ENCODE assay signal across 29 mouse cellular contexts in the genomic region with DNA sequence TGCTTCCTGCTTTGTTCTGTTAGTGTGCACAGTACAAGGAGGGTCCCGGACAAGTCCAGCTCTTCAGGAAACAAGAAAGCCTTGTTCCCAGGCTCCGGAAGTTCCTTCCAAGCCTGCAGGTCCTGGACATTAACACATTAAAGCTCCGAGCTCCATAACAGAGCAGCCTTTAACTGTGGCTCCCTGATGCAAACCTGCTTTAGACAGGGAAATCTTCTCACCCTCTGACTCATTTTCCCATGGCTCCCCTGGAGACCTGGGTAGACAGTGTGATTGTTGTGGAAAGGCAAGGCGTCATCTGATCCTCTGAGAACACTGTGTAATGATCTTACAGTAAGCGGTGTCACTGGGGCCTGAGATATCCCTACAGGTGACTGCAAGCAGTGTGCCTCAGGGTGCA. TPM values are rescaled to one million over a fixed set of nuclear protein-coding genes. Genes with fewer than 3 reads are reported as not detected.
DNase-seq lines count a peak whose midpoint lies in the region; ATAC-seq and TF ChIP-seq lines count a peak whose summit lies in the region.
"Had no signal": no experiment of that assay in that cellular context is flagged by ENCODE, and none has a peak within 500 bp of the region (broad histone marks: within the 10 kb centered on the region; RNA-seq: fewer than 3 reads in every experiment).

No protein-coding gene starts in this region.

- H3K9ac ChIP-seq in lung, embryonic 16.5 days (ENCODE audit: low read length): no peak overlapping the region
- H3K9ac ChIP-seq: hindbrain, embryonic 12.5 days; kidney, embryonic 15.5 days; limb, embryonic 13.5 days; liver, embryonic 12.5 days; neural tube, embryonic 12.5 days had no signal

- no peak overlapping the region for H3K4me2 ChIP-seq in lung, embryonic 16.5 days (ENCODE audit: low read depth, low read length)
- H3K4me2 ChIP-seq: hindbrain, embryonic 12.5 days; kidney, embryonic 15.5 days; limb, embryonic 13.5 days; liver, embryonic 12.5 days; neural tube, embryonic 12.5 days had no signal

- TF ChIP-seq CTCF in Patski (IDR thresholded peaks at IDR 0.05): no peak

- POLR2A ChIA-PET in Patski (lab: Charles Lee): no interaction called here

- intact Hi-C loops in heart, postnatal 25 days (cut with DNase I): no loop called here

- in situ Hi-C loops in Patski (cut with MboI; ENCODE audit: low pct_unique_long_range_greater_than_20kb): no loop called here

- no peaks in the 10 kb centered on the region for H3K9me3 ChIP-seq in lung, embryonic 16.5 days (ENCODE audit: control insufficient read depth, low read length)
- H3K9me3 ChIP-seq: G1E; heart, embryonic 10.5 days; hindbrain, embryonic 12.5 days; kidney, embryonic 15.5 days; limb, embryonic 13.5 days; liver, embryonic 12.5 days; neural tube, embryonic 12.5 days had no signal

- CTCF ChIA-PET in Patski (lab: Charles Lee): interaction anchor here (1.1 to 1.8 kb wide), 3 partner anchors 18 to 77 kb away, joined by 3 to 4 read pairs (median 4); no protein-coding TSS in a partner anchor

- no peak overlapping the region for H3K4me3 ChIP-seq in lung, embryonic 16.5 days (ENCODE audit: low read length)
- H3K4me3 ChIP-seq: heart, embryonic 10.5 days; hindbrain, embryonic 12.5 days; kidney, embryonic 15.5 days; limb, embryonic 13.5 days; liver, embryonic 12.5 days; neural tube, embryonic 12.5 days had no signal

- peak; percentile 87 for DNase-seq in heart, adult 11 months
- no peak for DNase-seq in heart, postnatal 25 days (ENCODE audit: low spot score)
- DNase-seq in lung, postnatal 14 days: no peak
- DNase-seq in Patski (ENCODE audit: low read depth, low spot score): no peak
- no peak for DNase-seq in spleen, postnatal 36 days (ENCODE audit: low spot score in 2 of 2)
- DNase-seq: adrenal gland, postnatal 25 days; cerebellum, adult 8-10 months; cerebellum, postnatal 36 days; embryo, embryonic 11 days; gastrocnemius, postnatal 36 days; heart, postnatal 14 days; kidney, postnatal 36 days; lung, adult 18-20 months; lung, postnatal 36 days; midbrain, embryonic 14.5 days; right cerebral cortex, postnatal 25 days; spleen, adult 18-20 months; thymus, postnatal 4 days had no signal

- no peaks in the 10 kb centered on the region for H3K36me3 ChIP-seq in lung, embryonic 16.5 days (ENCODE audit: control insufficient read depth, insufficient read depth, low read length)
- H3K36me3 ChIP-seq: G1E; heart, embryonic 10.5 days; hindbrain, embryonic 12.5 days; kidney, embryonic 15.5 days; limb, embryonic 13.5 days; liver, embryonic 12.5 days; neural tube, embryonic 12.5 days had no signal

- no peaks in the 10 kb centered on the region for H3K27me3 ChIP-seq in lung, embryonic 16.5 days (ENCODE audit: control insufficient read depth, insufficient read depth, low read depth, low read length)
- H3K27me3 ChIP-seq in Patski: no peaks in the 10 kb centered on the region
- H3K27me3 ChIP-seq: kidney, embryonic 15.5 days; limb, embryonic 13.5 days; neural tube, embryonic 12.5 days had no signal

- WGBS in lung, embryonic 16.5 days: 54% methylated on average over 5 of the region's 5 CpGs

- peak; percentile 24; the same call in 1 of the 2 replicates for ATAC-seq in lung, embryonic 16.5 days (ENCODE audit: low read depth)
- peak; percentile 54 for ATAC-seq in Patski
- no peak for ATAC-seq in granulocyte monocyte progenitor cell, adult 5-6 weeks (replicated peaks; ENCODE audit: poor library complexity, severe bottlenecking)
- ATAC-seq: forebrain, embryonic 16.5 days; liver, embryonic 12.5 days had no signal

- peaks cover 3% of the 10 kb centered on the region; the same call in 1 of the 2 replicates for H3K4me1 ChIP-seq in lung, embryonic 16.5 days (replicated peaks; ENCODE audit: control insufficient read depth, insufficient read depth, low read length)
- H3K4me1 ChIP-seq: hindbrain, embryonic 12.5 days; liver, embryonic 12.5 days had no signal

- no peak overlapping the region for H3K27ac ChIP-seq in lung, embryonic 16.5 days (ENCODE audit: low read length)
- H3K27ac ChIP-seq: heart, embryonic 10.5 days; hindbrain, embryonic 12.5 days; kidney, embryonic 15.5 days; limb, embryonic 13.5 days; liver, embryonic 12.5 days; neural tube, embryonic 12.5 days had no signal

RNA-seq across cellular contexts. Expression of a gene that starts 7.0 kb away (rescaled TPM):
- total RNA-seq in heart, postnatal 25 days (2021): 1 to 10 TPM; 1.2 to 1.6 TPM
- 4.0 and 4.3 TPM in 2 replicates for polyA plus RNA-seq in lung, embryonic 16.5 days (2015; fragmentation: Nextera tagmentation; extraction: Ambion mirVana)
- polyA plus RNA-seq in Patski (2021): 0.98 TPM
- not detected in 2 replicates for total RNA-seq in granulocyte monocyte progenitor cell, adult 5-6 weeks (2014; fragmentation: Nextera tagmentation)
- not detected in 2 replicates for total RNA-seq in granulocyte monocyte progenitor cell, adult 5-6 weeks (2017)
- total RNA-seq: megakaryocyte-erythroid progenitor cell, adult 5-6 weeks had no signal
- polyA plus RNA-seq: forebrain, embryonic 16.5 days; G1E; midbrain, embryonic 14.5 days had no signal
